Mouse (Mus musculus): ENCODE results near the gene Clstn1. TPM values are rescaled to one million over a fixed set of nuclear protein-coding genes. Genes with fewer than 3 reads are reported as not detected.

The Clstn1 gene
- polyA plus RNA-seq, 2 experiments = 1.3 to 1.4 TPM

DNA sequence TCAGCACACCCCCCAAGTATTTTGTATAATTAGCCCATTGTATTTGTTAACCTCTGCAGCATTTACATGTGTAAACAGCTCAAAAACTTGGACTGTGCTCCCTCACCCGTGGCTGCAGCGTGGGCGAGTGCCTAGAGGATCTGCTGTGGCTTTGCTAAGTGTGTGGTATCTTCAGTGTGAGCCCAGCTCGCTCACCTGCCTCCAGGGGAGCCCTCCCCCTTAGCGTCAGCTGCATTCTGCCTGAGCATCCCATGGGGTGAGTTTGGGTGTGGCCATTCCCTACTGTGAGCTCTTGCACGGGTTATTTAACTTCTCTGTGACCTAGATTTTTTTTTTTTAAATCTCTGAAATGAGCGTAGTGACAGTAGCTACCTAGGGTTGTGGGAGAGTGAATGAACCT, 16.0 kb downstream of the Clstn1 start:
- Histone ChIP-seq H3K27me3 (ENCODE audit: control insufficient read depth, insufficient read depth, low read length) (no peaks in the 10 kb centered on the region), H3K36me3 (replicated peaks; ENCODE audit: control insufficient read depth, insufficient read depth, low read depth) (no peaks in the 10 kb centered on the region), H3K9me3 (ENCODE audit: control insufficient read depth, low read length) (no peaks in the 10 kb centered on the region), H3K4me2 (ENCODE audit: low read depth) (no peak overlapping the region), H3K4me3 (ENCODE audit: insufficient read depth in 1 of 2, low read depth in 2 of 2, low read length in 2 of 2) (no peak overlapping the region), H3K9ac (replicated peaks) (no peak overlapping the region), H3K4me1 (replicated peaks; ENCODE audit: control insufficient read depth in 2 of 2, insufficient read depth in 2 of 2, low read length in 1 of 2) (no peaks in the 10 kb centered on the region), H3K27ac (no peak overlapping the region)
- TF ChIP-seq CTCF (IDR thresholded peaks at IDR 0.05; ENCODE audit: low read depth) (no peak), EP300 (IDR thresholded peaks at IDR 0.05; ENCODE audit: low read depth) (no peak)
- ATAC-seq (ENCODE audit: insufficient read depth) (no peak), DNase-seq (ENCODE audit: low read depth in 3 of 3, low spot score in 3 of 3) (no peak)
- 46% methylated on average over 7 of the region's 7 CpGs for WGBS (ENCODE audit: insufficient replicate concordance)

GRCm38 (mm10) chr4:149603860-149604259, 17.6 kb downstream of the Clstn1 start:
- Histone ChIP-seq H3K4me2 (ENCODE audit: low read depth) (no peak overlapping the region), H3K4me3 (ENCODE audit: insufficient read depth in 1 of 2, low read depth in 2 of 2, low read length in 2 of 2) (no peak overlapping the region), H3K9me3 (ENCODE audit: control insufficient read depth, low read length) (no peaks in the 10 kb centered on the region), H3K27me3 (ENCODE audit: control insufficient read depth, insufficient read depth, low read length) (no peaks in the 10 kb centered on the region), H3K27ac (no peak overlapping the region), H3K36me3 (replicated peaks; ENCODE audit: control insufficient read depth, insufficient read depth, low read depth) (no peaks in the 10 kb centered on the region), H3K4me1 (replicated peaks; ENCODE audit: control insufficient read depth in 2 of 2, insufficient read depth in 2 of 2, low read length in 1 of 2) (no peaks in the 10 kb centered on the region), H3K9ac (replicated peaks) (no peak overlapping the region)
- ATAC-seq (ENCODE audit: insufficient read depth) (no peak), DNase-seq (ENCODE audit: low read depth in 3 of 3, low spot score in 3 of 3) (no peak)
- TF ChIP-seq EP300 (IDR thresholded peaks at IDR 0.05; ENCODE audit: low read depth) (no peak), CTCF (IDR thresholded peaks at IDR 0.05; ENCODE audit: low read depth) (no peak)
- 17% methylated on average over 1 of the region's 1 CpGs for WGBS (ENCODE audit: insufficient replicate concordance)

GRCm38 (mm10) chr4:149604518-149604917, 18.2 kb downstream of the Clstn1 start:
- no peak overlapping the region for H3K27ac ChIP-seq

GRCm38 (mm10) chr4:149606056-149606455, 19.8 kb downstream of the Clstn1 start:
- WGBS (ENCODE audit: insufficient replicate concordance) = 72% methylated on average over 18 of the region's 18 CpGs
- Histone ChIP-seq H3K4me2 (ENCODE audit: low read depth) (no peak overlapping the region), H3K4me1 (replicated peaks; ENCODE audit: control insufficient read depth in 2 of 2, insufficient read depth in 2 of 2, low read length in 1 of 2) (no peaks in the 10 kb centered on the region), H3K36me3 (replicated peaks; ENCODE audit: control insufficient read depth, insufficient read depth, low read depth) (no peaks in the 10 kb centered on the region), H3K27ac (no peak overlapping the region), H3K9me3 (ENCODE audit: control insufficient read depth, low read length) (no peaks in the 10 kb centered on the region), H3K9ac (replicated peaks) (no peak overlapping the region), H3K27me3 (ENCODE audit: control insufficient read depth, insufficient read depth, low read length) (no peaks in the 10 kb centered on the region), H3K4me3 (ENCODE audit: insufficient read depth in 1 of 2, low read depth in 2 of 2, low read length in 2 of 2) (no peak overlapping the region)
- DNase-seq (ENCODE audit: low read depth in 3 of 3, low spot score in 3 of 3) (no peak), ATAC-seq (ENCODE audit: insufficient read depth) (no peak)
- TF ChIP-seq EP300 (IDR thresholded peaks at IDR 0.05; ENCODE audit: low read depth) = no peak
- TF ChIP-seq CTCF (IDR thresholded peaks at IDR 0.05; ENCODE audit: low read depth) = no peak

More at GRCm38 (mm10) chr4:149604518-149604917, 18.2 kb downstream of the Clstn1 start:
- Histone ChIP-seq H3K36me3 (replicated peaks; ENCODE audit: control insufficient read depth, insufficient read depth, low read depth) (no peaks in the 10 kb centered on the region), H3K4me3 (ENCODE audit: insufficient read depth in 1 of 2, low read depth in 2 of 2, low read length in 2 of 2) (no peak overlapping the region), H3K9ac (replicated peaks) (no peak overlapping the region), H3K4me1 (replicated peaks; ENCODE audit: control insufficient read depth in 2 of 2, insufficient read depth in 2 of 2, low read length in 1 of 2) (no peaks in the 10 kb centered on the region), H3K4me2 (ENCODE audit: low read depth) (no peak overlapping the region), H3K9me3 (ENCODE audit: control insufficient read depth, low read length) (no peaks in the 10 kb centered on the region), H3K27me3 (ENCODE audit: control insufficient read depth, insufficient read depth, low read length) (no peaks in the 10 kb centered on the region)
- 62% methylated on average over 3 of the region's 3 CpGs for WGBS (ENCODE audit: insufficient replicate concordance)
- TF ChIP-seq CTCF (IDR thresholded peaks at IDR 0.05; ENCODE audit: low read depth) (peak; percentile 61), EP300 (IDR thresholded peaks at IDR 0.05; ENCODE audit: low read depth) (no peak)
- ATAC-seq (ENCODE audit: insufficient read depth) (no peak), DNase-seq (ENCODE audit: low read depth in 3 of 3, low spot score in 3 of 3) (no peak)

- H3K4me1 ChIP-seq (replicated peaks; ENCODE audit: control insufficient read depth in 2 of 2, insufficient read depth in 2 of 2, low read length in 1 of 2) = no peaks in the 10 kb centered on the region
- no peak for ATAC-seq (ENCODE audit: insufficient read depth)
- no peak for DNase-seq (ENCODE audit: low read depth in 3 of 3, low spot score in 3 of 3)
- no peaks in the 10 kb centered on the region for H3K27me3 ChIP-seq (ENCODE audit: control insufficient read depth, insufficient read depth, low read length)
- WGBS (ENCODE audit: insufficient replicate concordance) = 21% methylated on average over 15 of the region's 15 CpGs
- H3K4me2 ChIP-seq (ENCODE audit: low read depth) = no peak overlapping the region
- no peaks in the 10 kb centered on the region for H3K9me3 ChIP-seq (ENCODE audit: control insufficient read depth, low read length)
- no peak for TF ChIP-seq EP300 (IDR thresholded peaks at IDR 0.05; ENCODE audit: low read depth)
- no peak overlapping the region for H3K4me3 ChIP-seq (ENCODE audit: insufficient read depth in 1 of 2, low read depth in 2 of 2, low read length in 2 of 2)
- no peak overlapping the region for H3K27ac ChIP-seq
- H3K9ac ChIP-seq (replicated peaks) = no peak overlapping the region
- no peaks in the 10 kb centered on the region for H3K36me3 ChIP-seq (replicated peaks; ENCODE audit: control insufficient read depth, insufficient read depth, low read depth)
Observed at GRCm38 (mm10) chr4:149606766-149607358, 20.6 kb downstream of the Clstn1 start.

Measured in liver, embryonic 14.5 days (tissue).